Mouse (Mus musculus): ENCODE data around the gene Syngr4.

DNA sequence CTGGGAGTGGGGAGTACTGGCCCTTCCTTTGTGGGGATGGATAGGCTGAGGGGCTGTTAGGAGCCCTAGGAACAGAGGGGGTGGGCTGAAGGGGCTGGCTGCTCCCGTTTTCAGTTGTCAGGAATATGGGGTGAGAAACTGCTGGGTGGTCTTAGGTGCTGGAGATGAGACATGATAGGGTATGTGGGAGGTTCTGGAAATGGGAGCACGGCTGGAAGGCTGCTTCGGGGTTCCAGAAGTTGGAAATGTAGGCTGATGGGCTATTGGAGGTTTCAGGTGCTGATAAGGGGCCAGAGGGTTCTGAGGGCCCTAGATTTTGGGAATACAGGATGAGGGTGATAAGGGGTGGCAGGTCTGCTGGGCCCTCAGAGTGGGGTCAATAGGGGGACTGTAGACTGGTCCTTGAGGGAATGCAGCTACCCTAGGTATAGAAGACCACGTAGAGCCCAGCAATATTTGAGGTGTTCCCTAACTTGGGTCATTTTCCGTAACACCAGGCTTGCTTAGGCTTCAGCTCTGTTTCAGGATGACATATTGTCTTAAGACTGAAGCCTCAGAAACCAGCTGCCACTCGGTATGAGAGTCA, 490 bp downstream of the Syngr4 start:
- TF ChIP-seq CTCF (IDR thresholded peaks at IDR 0.05; ENCODE audit: control insufficient read depth, insufficient read depth, low read length) (no peak), POLR2A (IDR thresholded peaks at IDR 0.05; ENCODE audit: borderline replicate concordance, control insufficient read depth, low read depth, low read length) (no peak)
